Mouse (Mus musculus) heart, embryonic 13.5 days (tissue): Measurements from ENCODE around the gene Tpp1. TPM values are rescaled to one million over a fixed set of nuclear protein-coding genes. Genes with fewer than 3 reads are reported as not detected.

Experiments
- ATAC-seq: fragments of 200-750 bp; cut with Nextera tagmentation; 2 replicates; pipeline ENCODE4 v1.8.0; 2017; ENCODE audit warnings: moderate TSS enrichment; ENCODE audit not compliant: insufficient number of reproducible peaks, low FRiP score, low TSS enrichment; ENCODE audit errors: extremely low read depth
- H3K27ac ChIP-seq: fragments of 300-500 bp; sonication (generic); replicated peaks from 2 replicates; pipeline ENCODE4 v1.5.1; 2015; ENCODE audit warnings: moderate library complexity, mild to moderate bottlenecking, inconsistent platforms
- H3K27me3 ChIP-seq: fragments of 300-500 bp; sonication (generic); replicated peaks from 2 replicates; pipeline ENCODE4 v1.6.1; 2015; ENCODE audit warnings: mild to moderate bottlenecking, inconsistent platforms
- H3K36me3 ChIP-seq: fragments of 300-500 bp; sonication (generic); 2 replicates; pipeline ENCODE4 v1.6.1; 2015; ENCODE audit warnings: mild to moderate bottlenecking, inconsistent platforms
- H3K4me1 ChIP-seq: fragments of 300-500 bp; sonication (generic); 2 replicates; pipeline ENCODE4 v1.6.1; 2015; ENCODE audit warnings: inconsistent platforms
- H3K4me2 ChIP-seq: fragments of 300-500 bp; sonication (generic); 2 replicates; pipeline ENCODE4 v1.6.1; 2015; ENCODE audit warnings: inconsistent platforms, mild to moderate bottlenecking, moderate library complexity
- H3K4me3 ChIP-seq: fragments of 300-500 bp; sonication (generic); 2 replicates; pipeline ENCODE4 v1.5.1; 2015; ENCODE audit warnings: moderate library complexity, mild to moderate bottlenecking, inconsistent platforms
- H3K9ac ChIP-seq: fragments of 300-500 bp; sonication (generic); 2 replicates; pipeline ENCODE4 v1.6.1; 2015; ENCODE audit warnings: inconsistent platforms, mild to moderate bottlenecking, moderate library complexity
- H3K9me3 ChIP-seq: fragments of 300-500 bp; sonication (generic); 2 replicates; pipeline ENCODE4 v1.6.1; 2016; ENCODE audit warnings: inconsistent platforms
- whole genome bisulfite sequencing: fragments of 180-500 bp; shearing (Covaris S2); methylation state at CpG from one replicate; pipeline ENCODE4 v1.1.7; 2015; ENCODE audit warnings: mixed read lengths; 5-methylcytosine and 5-hydroxymethylcytosine counted together
- polyA plus RNA-seq: library from polyadenylated mRNA; unstranded; fragments of >200 nt; fragmentation: Nextera tagmentation; extraction: Ambion mirVana; gene quantifications from 2 replicates; pipeline ENCODE4 v1.2.1, GENCODE M21; 2015

The Tpp1 gene
- polyA plus RNA-seq: 80.7 and 88.2 TPM in 2 replicates

GRCm38 (mm10) chr7:105751491-105752433 is at the start of gene Tpp1:
TSS of gene Tpp1 (minus strand) at chr7:105752235.
- no peaks in the 10 kb centered on the region for H3K27me3 ChIP-seq
- H3K4me2 ChIP-seq: peak within 1 kb of the TSS; percentile 79
- H3K36me3 ChIP-seq: peaks cover 69% of the 10 kb centered on the region
- peak; percentile 90 for ATAC-seq
- H3K9me3 ChIP-seq: no peaks in the 10 kb centered on the region
- peak within 1 kb of the TSS; percentile 67 for H3K4me3 ChIP-seq
- peak within 1 kb of the TSS; percentile 84 for H3K9ac ChIP-seq
- WGBS: 16% methylated on average over 20 of the region's 20 CpGs
- peak within 1 kb of the TSS; percentile 25; the same call in 1 of the 2 replicates for H3K27ac ChIP-seq
- peaks cover 17% of the 10 kb centered on the region for H3K4me1 ChIP-seq

GRCm38 (mm10) chr7:105796972-105797371 is 44.9 kb upstream of the Tpp1 start:
- no peak for ATAC-seq

DNA sequence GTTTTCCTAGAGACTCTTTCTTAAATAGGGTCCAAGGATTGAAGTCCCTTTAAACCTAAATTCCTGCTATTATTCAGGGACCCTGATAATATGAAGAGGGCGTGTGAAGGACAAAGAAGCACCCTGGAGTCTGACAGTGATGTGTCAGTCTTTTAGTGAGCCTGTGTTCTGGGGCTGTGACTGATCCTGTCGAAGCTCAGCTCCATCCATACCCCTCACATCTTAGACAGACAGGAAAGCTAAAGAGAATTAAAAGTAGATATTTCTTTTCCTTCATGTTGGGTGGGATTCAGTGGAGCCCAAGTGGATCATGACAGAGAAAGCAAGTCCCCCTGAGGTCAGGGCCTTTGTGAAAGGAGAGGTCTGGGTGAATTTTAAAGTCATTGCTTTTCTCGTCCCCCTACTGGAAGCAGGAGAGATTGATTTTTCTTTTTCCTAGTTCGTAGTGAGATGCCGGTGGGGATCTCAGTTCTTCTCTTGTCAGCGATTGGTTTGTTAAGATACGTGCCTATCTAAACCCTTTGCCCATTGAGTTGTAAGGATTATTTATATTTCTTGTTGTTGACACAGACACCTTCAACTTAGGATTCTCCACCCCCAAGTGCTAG is 43.8 kb upstream of the Tpp1 start:
- Histone ChIP-seq H3K4me3 (no peak overlapping the region), H3K9ac (no peak overlapping the region), H3K27ac (no peak overlapping the region), H3K4me2 (no peak overlapping the region), H3K9me3 (no peaks in the 10 kb centered on the region), H3K36me3 (no peaks in the 10 kb centered on the region), H3K27me3 (no peaks in the 10 kb centered on the region), H3K4me1 (no peaks in the 10 kb centered on the region)
- no peak for ATAC-seq
- 20% methylated on average over 7 of the region's 7 CpGs for whole genome bisulfite sequencing

More at GRCm38 (mm10) chr7:105796972-105797371, 44.9 kb upstream of the Tpp1 start:
- H3K4me1 ChIP-seq: no peaks in the 10 kb centered on the region
- H3K27me3 ChIP-seq: no peaks in the 10 kb centered on the region
- no peak overlapping the region for H3K4me2 ChIP-seq
- no peaks in the 10 kb centered on the region for H3K9me3 ChIP-seq
- WGBS: 68% methylated on average over 3 of the region's 3 CpGs
- H3K36me3 ChIP-seq: no peaks in the 10 kb centered on the region
- no peak overlapping the region for H3K27ac ChIP-seq
- H3K4me3 ChIP-seq: no peak overlapping the region
- no peak overlapping the region for H3K9ac ChIP-seq

DNA sequence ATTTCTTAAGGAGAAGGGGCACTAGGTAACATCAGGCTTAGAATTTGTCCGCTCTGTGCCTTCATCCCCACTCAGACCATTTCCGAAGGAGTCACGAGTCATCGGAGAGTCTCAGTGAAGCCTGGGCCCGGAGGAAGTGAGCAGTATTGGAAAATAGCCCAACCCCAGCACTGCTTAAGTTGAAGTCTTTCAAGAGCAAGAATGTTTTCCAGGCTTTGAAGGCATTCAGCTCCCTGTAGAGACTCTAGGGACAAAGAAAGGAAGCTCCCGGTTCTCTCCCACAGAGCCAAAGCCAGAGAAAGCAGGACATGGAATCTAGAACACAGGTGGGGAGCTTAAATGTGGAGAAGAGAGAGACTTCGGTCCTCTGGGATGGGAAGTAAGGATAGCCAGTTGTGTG is 41.7 kb upstream of the Tpp1 start:
- Histone ChIP-seq H3K4me3 (no peak overlapping the region), H3K9ac (no peak overlapping the region), H3K9me3 (no peaks in the 10 kb centered on the region), H3K27me3 (peaks cover 6% of the 10 kb centered on the region), H3K27ac (no peak overlapping the region), H3K4me2 (no peak overlapping the region), H3K4me1 (no peaks in the 10 kb centered on the region), H3K36me3 (no peaks in the 10 kb centered on the region)
- 68% methylated on average over 7 of the region's 7 CpGs for whole genome bisulfite sequencing
- no peak for ATAC-seq

GRCm38 (mm10) chr7:105791147-105791546 is 39.1 kb upstream of the Tpp1 start:
- Histone ChIP-seq H3K4me1 (peaks cover 10% of the 10 kb centered on the region), H3K27me3 (peaks cover 19% of the 10 kb centered on the region), H3K27ac (no peak overlapping the region), H3K4me2 (no peak overlapping the region), H3K4me3 (no peak overlapping the region), H3K9me3 (no peaks in the 10 kb centered on the region), H3K9ac (no peak overlapping the region), H3K36me3 (no peaks in the 10 kb centered on the region)
- WGBS: 71% methylated on average over 1 of the region's 1 CpGs
- ATAC-seq: no peak

DNA sequence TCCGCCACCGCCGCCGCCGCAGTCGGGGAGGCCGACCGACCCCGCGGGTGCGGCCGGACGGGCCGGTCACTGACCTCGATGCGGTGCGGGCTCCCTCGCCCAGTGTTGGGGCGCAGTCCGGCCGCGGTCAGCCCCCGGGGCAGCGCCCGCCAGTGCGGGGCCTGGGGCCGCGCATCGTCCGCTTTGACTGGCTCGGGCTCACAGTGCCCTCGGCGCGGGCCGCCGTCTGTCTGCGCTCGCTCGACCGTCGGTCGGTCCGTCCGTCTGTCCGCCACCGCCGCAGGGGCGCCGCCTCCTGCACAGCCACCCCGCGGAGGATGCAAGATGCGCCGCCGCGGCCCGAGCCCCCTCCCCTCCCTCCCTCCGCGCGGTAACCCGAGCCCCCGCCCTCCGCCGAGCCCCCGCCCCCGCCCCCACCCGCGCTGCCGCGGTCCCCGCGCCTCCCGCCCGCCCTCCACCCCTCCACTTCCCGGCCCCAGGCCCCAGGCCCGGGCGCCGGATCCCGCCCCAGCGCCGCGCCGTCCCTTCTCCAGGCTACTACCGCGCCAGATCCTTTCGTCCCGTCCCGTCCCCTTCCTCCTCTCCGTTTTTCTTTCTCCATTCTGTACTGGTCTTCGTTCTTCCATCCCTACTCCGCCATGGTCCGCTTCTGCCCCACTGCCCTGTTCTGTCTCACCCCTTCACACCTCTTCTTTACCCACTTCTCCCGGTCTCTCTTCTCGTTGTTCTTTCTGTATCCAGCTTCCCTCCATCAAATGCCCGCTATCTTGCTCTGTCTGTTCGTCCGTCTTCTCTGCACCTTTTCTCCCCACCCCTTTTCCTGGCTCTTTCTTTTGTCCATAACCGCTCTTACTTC is 35.5 kb upstream of the Tpp1 start, which contains the start of gene Dchs1:
Gene Dchs1 (minus strand): TSS at position 370 of the 856 bp plus-strand sequence.
- Histone ChIP-seq H3K9ac (peak within 1 kb of the TSS; percentile 92), H3K4me3 (peak within 1 kb of the TSS; percentile 79), H3K4me2 (peak within 1 kb of the TSS; percentile 74), H3K4me1 (peaks cover 39% of the 10 kb centered on the region), H3K36me3 (peaks cover 10% of the 10 kb centered on the region), H3K27me3 (peaks cover 19% of the 10 kb centered on the region), H3K27ac (peak within 1 kb of the TSS; percentile 80), H3K9me3 (no peaks in the 10 kb centered on the region)
- under 1% methylated on average over 44 of the region's 97 CpGs for WGBS
- ATAC-seq: peak; percentile 53; the same call in 1 of the 2 replicates

DNA sequence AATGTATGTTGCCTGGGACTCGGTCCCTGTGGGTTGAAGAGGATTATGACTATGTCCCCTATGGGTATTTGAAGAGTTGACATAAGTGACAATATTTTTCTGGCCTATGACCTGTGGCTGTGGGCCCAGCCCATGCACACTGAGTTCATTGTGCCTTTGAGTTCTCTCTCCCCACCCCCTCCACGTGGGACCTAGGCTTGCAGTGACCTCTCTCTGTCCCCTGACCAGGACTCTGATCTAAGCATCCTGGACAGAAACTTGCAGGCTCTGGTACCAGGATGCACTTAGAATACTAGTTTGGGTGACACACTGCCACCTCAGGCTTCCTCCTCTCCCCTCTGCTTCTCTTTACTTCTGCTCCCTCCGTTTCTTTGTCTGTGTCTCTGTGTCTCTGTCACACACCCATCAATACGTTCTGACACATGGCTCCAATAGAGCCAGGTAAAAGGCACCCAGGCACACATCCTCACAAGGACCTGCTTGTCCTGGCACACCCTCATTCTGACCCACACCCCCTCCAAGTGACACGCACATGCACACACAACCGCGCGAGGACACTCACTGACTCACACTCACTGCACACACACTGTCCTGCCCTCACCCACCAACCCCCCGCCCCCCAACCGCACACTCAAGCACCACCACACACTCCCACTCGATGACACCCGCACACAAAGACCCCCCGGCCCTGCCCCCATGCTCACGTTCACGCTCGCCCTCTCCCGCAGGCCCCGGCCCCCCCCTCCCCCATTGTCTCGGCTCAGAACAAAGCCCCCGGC is 34.7 kb upstream of the Tpp1 start:
- Histone ChIP-seq H3K4me3 (peak overlapping the region; percentile 79), H3K4me1 (peaks cover 39% of the 10 kb centered on the region), H3K27me3 (peaks cover 19% of the 10 kb centered on the region), H3K36me3 (peaks cover 17% of the 10 kb centered on the region), H3K4me2 (peak overlapping the region; percentile 74), H3K9me3 (no peaks in the 10 kb centered on the region), H3K27ac (peak overlapping the region; percentile 80), H3K9ac (peak overlapping the region; percentile 92)
- no peak for ATAC-seq
- WGBS: 8% methylated on average over 20 of the region's 20 CpGs

- no peak for ATAC-seq
- WGBS: 35% methylated on average over 4 of the region's 4 CpGs
- Histone ChIP-seq H3K9me3 (no peaks in the 10 kb centered on the region), H3K4me2 (peak overlapping the region; percentile 41), H3K36me3 (peaks cover 35% of the 10 kb centered on the region), H3K4me3 (peak overlapping the region; percentile 4; the same call in 1 of the 2 replicates), H3K9ac (peak overlapping the region; percentile 38; the same call in 1 of the 2 replicates), H3K27me3 (peaks cover 19% of the 10 kb centered on the region), H3K27ac (peak overlapping the region; percentile 31; the same call in 1 of the 2 replicates), H3K4me1 (peaks cover 49% of the 10 kb centered on the region)
Measured at GRCm38 (mm10) chr7:105784556-105784955, 32.5 kb upstream of the Tpp1 start.

GRCm38 (mm10) chr7:105783861-105784260 is 31.8 kb upstream of the Tpp1 start:
- Histone ChIP-seq H3K27ac (no peak overlapping the region), H3K9ac (no peak overlapping the region), H3K4me2 (peak overlapping the region; percentile 41), H3K4me3 (no peak overlapping the region), H3K4me1 (peaks cover 56% of the 10 kb centered on the region), H3K27me3 (peaks cover 14% of the 10 kb centered on the region), H3K36me3 (peaks cover 35% of the 10 kb centered on the region), H3K9me3 (no peaks in the 10 kb centered on the region)
- WGBS: 51% methylated on average over 4 of the region's 4 CpGs
- no peak for ATAC-seq

- peak overlapping the region; percentile 93 for H3K27ac ChIP-seq
- H3K4me1 ChIP-seq: peaks cover 67% of the 10 kb centered on the region
- peak overlapping the region; percentile 13 for H3K4me3 ChIP-seq
- H3K27me3 ChIP-seq: no peaks in the 10 kb centered on the region
- H3K36me3 ChIP-seq: peaks cover 28% of the 10 kb centered on the region
- 24% methylated on average over 4 of the region's 4 CpGs for WGBS
- H3K9me3 ChIP-seq: no peaks in the 10 kb centered on the region
- peak overlapping the region; percentile 56 for H3K4me2 ChIP-seq
- peak; percentile 49; the same call in 1 of the 2 replicates for ATAC-seq
- H3K9ac ChIP-seq: peak overlapping the region; percentile 64
Measured at GRCm38 (mm10) chr7:105778553-105779265, 26.7 kb upstream of the Tpp1 start.
